Mouse (Mus musculus) liver, embryonic 14.5 days (tissue): ENCODE data around the gene Acsl5.

ENCODE experiments used
- CTCF ChIP-seq: IDR thresholded peaks from 2 replicates; pipeline ENCODE4 v1.5.1; 2016; ENCODE audit warnings: antibody characterized with exemption, low read depth, control low read depth
- EP300 ChIP-seq: IDR thresholded peaks from 2 replicates; pipeline ENCODE4 v1.6.1; 2016; ENCODE audit warnings: antibody characterized with exemption, low read depth

DNA sequence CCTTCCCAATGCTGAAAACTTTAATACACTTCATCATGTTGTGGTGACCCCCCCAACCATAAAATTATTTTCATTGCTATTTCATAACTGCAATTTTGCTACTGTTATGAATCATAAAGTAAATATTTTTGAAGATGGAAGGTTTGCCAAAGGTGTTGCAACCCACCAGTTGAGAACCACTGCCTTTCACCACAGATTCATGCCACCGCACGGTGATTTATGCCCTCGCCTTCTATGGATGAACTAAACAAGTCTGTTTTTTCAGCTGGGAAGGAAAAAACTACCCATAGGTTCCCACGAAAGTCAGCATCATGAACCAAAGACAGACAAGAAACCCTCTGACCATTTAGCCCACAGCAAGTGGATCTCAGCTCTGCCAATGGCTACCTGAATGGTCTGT lies 34.9 kb upstream of the Acsl5 start:
- TF ChIP-seq CTCF (no peak), EP300 (no peak)
